Mouse (Mus musculus) G1E (cell line): ENCODE results near the gene Plekhj1.

ENCODE experiments used
- CTCF ChIP-seq: IDR thresholded peaks from 2 replicates; pipeline ENCODE4 v1.5.1; 2012; ENCODE audit warnings: low read depth, low read length, inconsistent platforms, mixed read lengths
- GATA1 ChIP-seq: IDR thresholded peaks from 2 replicates; pipeline ENCODE4 v1.6.1; 2012; ENCODE audit warnings: borderline replicate concordance, low read length, inconsistent platforms, mixed read lengths
- GATA2 ChIP-seq: IDR thresholded peaks from 2 replicates; pipeline ENCODE4 v1.6.1; 2012; ENCODE audit warnings: low read depth, low read length, inconsistent platforms, borderline replicate concordance
- POLR2AphosphoS5 ChIP-seq: IDR thresholded peaks from 2 replicates; pipeline ENCODE4 v1.6.1; 2012; ENCODE audit warnings: low read depth, low read length, inconsistent platforms; ENCODE audit not compliant: insufficient replicate concordance
- TAL1 ChIP-seq: conservative IDR thresholded peaks from 2 replicates; pipeline ENCODE4 v1.6.1; 2012; ENCODE audit warnings: low read depth, low read length, inconsistent platforms, mixed read lengths

- TF ChIP-seq CTCF (no peak), GATA1 (no peak), TAL1 (no peak), GATA2 (no peak), POLR2AphosphoS5 (no peak)
These were observed 32.7 kb downstream of the Plekhj1 start for GRCm38 (mm10) chr10:80765746-80766145.
